Mouse (Mus musculus): ENCODE data around the gene Foxp1.

Gene Foxp1

GRCm38 (mm10) chr6:99441100-99441499, 81.4 kb downstream of the Foxp1 start:
- DNase-seq (ENCODE audit: low read depth, low spot score), result peak; percentile 49

DNA sequence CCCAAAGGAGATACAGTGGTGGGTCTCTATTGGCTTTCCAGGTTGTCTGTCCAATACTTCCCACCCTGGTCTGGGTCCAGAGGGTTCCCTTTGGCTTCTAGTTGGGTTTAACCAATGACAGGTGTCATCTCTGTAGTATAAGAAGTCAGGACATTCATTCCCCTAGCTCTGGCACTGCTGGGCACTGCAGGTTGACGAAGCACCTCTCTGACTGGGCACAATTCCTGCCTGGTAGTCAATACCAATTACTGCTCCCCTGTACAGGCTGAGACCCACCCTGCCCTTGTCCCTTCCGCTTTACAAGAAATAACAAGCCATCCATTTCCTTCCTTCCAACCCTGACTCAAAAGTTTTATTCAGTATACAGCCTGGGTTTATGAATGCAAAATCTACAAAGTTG, 81.9 kb downstream of the Foxp1 start:
- no peak for DNase-seq (ENCODE audit: low read depth, low spot score)

DNA sequence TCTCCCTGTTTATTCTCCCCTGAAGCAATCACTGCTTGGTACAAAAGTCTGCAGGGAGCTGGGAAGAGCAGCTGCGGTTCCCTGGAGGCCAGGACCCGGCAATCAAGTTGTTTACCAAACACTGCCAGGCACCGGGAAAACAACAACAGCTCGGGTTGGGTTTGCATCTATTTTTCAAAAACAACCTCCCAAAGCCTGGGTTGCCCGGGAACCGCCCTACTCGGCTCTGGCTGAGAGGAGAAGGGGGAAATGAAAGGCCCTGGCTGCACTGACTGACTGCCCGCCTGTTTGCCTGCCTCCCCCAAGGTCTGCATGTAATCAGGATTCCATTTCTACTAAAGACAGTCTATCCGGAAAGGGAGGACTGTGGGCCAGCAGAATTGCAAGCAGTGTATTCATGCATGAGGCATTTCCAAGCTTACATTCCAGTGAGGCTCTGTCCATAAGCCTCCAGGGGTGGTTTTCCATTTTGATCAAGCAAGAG, 82.6 kb downstream of the Foxp1 start:
- DNase-seq (ENCODE audit: low read depth, low spot score), result no peak

- DNase-seq (ENCODE audit: low read depth, low spot score), result no peak
These were observed 83.2 kb downstream of the Foxp1 start for GRCm38 (mm10) chr6:99439214-99439877.

DNA sequence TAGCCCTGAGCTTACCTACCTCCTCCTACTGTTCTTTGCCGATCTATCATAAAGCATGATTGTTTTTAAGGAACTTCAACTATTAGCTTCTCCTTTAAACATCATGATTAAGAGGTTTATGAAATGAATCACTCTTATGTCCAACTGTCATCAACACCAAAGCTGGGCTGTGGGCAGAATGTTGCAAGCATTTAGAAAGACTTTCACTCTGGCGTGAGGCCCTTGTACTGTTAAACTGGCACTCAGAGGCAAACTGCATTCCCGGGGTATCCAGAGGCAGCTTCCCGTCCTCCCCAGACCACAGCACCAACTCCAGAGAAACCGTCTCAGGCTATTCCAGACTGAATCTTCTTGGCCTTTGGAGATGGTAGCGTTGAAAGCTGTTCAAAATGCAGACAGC, 86.2 kb downstream of the Foxp1 start:
- DNase-seq (ENCODE audit: low read depth, low spot score), result no peak

GRCm38 (mm10) chr6:99435140-99435539, 87.4 kb downstream of the Foxp1 start:
- peak; percentile 72 for DNase-seq (ENCODE audit: low read depth, low spot score)

DNA sequence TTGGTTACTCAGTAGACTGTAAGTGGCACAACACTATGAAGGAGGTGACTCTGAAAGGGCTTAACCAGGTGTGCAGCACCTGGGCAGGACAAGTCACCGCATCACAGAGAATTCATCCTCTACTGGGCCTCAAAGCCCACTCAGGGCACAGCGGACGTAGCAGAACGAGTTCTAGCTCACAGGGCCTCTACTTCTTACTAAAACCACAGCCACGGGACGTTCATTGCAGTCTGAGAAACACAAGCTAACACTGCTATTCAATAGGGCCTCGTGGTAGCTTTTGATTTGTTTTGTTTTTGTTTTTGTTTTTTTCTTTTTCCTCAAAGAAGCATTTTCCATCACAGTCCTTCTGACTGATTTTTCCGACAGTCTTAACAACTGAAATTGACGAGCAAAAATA, 89.5 kb downstream of the Foxp1 start:
- peak; percentile 74 for DNase-seq (ENCODE audit: low read depth, low spot score)

GRCm38 (mm10) chr6:99431941-99432340, 90.6 kb downstream of the Foxp1 start:
- DNase-seq (ENCODE audit: low read depth, low spot score), result peak; percentile 74

GRCm38 (mm10) chr6:99430560-99430959, 92.0 kb downstream of the Foxp1 start:
- DNase-seq (ENCODE audit: low read depth, low spot score), result no peak

DNA sequence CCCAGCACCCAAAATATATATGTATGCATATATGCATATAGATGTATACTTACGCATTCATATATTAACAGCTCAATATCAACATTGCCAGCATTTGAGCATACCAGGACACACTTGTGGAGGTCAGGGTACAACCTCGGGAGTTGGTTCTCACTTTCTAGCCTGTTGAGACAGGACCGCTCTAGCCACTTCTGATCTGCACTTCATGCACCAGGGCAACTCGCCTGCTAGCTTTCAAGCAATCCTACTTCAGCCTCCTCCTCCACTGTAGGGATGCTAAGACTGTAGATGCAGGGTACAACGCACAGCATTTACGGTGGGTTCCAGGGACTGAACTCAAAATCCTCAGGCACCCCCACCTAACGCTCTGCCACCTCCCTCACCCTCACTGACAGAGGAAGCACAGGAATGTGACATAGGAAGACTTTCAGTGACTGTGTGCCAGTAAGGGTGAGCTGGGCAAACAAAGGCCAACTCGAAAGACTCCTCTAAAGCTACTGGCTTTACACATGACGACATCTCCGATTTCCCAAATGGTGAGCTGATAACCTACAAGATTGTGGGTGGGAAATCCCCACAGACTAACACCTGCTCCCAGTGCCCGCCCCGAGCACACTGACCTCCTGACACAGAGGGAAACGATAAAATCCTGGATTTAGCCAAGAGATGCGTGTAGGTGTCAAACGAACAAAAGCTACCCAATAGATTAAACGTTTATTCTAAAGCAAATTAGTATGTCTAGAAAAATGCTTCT, 93.0 kb downstream of the Foxp1 start:
- DNase-seq (ENCODE audit: low read depth, low spot score), result peak; percentile 47

DNA sequence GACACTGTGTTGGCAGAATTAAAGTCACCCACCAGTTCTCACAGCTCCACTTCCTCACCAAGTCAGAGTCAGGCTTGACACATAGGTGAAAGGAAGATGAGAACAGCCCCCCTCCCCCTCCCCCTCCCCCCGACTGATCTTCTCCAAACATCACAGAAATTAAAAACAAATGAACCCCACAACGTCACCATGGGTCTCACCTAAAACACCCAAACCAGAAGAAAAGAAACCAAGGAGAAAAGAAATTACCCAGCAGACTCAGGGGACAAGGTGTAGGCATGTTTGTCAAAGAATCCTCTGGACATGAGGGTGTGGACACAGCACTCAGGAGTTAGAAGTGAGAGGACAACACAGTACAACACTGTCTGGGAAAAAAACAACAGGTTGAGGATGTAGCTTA, 93.6 kb downstream of the Foxp1 start:
- DNase-seq (ENCODE audit: low read depth, low spot score), result peak; percentile 71

DNA sequence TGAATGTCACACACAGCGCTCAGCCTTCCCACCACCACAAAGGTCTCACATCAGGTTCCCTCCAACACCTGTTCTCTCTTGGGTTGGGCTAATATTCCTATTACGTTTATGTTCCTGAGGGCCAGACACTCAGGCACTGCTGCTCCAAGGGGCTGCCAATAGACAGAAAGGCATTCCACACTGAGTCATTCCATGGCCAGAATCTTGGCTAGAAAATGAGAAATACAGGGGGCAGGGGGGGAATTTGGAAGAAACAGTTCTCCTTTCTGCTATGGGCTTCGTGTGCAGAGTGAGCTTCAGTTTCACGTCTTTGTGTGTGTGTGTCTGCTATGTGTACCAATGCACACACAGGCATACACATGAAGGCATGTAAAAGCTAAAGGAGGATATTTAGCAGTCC, 95.2 kb downstream of the Foxp1 start:
- DNase-seq (ENCODE audit: low read depth, low spot score), result no peak

GRCm38 (mm10) chr6:99425044-99425443, 97.5 kb downstream of the Foxp1 start:
- no peak for DNase-seq (ENCODE audit: low read depth, low spot score)

DNA sequence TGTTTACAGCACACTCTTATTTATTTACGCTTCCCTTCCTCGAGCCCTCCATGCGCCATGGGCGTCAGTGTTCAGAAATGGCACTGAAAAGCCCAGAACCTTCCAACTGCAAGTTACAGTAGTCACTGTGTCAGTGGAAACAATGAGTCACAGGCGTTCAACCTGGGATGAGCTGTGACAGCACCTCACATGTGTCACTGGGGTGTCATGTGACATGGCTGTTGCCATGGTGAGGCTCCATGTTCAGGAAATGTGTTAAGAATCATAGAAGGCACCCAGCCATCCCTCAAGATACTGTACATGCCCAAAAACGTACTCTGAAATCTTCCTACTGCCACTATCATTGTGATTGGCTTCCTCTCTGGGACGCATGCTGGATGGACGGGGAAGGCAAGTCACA, 101.9 kb downstream of the Foxp1 start:
- peak; percentile 91 for DNase-seq (ENCODE audit: low read depth, low spot score)

DNA sequence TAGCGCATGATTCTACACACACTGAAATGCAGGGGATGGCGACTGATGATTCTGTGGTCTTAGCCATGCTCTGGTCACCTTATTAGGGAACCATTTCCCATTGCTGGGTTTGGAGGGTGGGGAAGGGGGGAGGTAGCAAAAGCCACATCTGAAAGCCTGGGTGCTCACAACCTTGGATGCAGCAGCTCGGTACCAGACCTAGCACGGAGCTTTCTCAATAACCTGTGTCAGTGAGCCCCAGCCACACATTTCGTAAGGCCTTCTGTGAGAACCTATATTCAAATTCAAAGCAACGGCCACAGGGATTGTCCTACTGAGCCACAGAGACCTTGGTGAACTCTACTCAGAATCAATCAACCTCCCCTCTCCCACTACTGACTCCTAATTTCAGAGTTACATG, 109.9 kb downstream of the Foxp1 start:
- no peak for DNase-seq (ENCODE audit: low read depth, low spot score)

- DNase-seq (ENCODE audit: low read depth, low spot score), result no peak
These were observed 112.9 kb downstream of the Foxp1 start for GRCm38 (mm10) chr6:99409602-99410001.

DNA sequence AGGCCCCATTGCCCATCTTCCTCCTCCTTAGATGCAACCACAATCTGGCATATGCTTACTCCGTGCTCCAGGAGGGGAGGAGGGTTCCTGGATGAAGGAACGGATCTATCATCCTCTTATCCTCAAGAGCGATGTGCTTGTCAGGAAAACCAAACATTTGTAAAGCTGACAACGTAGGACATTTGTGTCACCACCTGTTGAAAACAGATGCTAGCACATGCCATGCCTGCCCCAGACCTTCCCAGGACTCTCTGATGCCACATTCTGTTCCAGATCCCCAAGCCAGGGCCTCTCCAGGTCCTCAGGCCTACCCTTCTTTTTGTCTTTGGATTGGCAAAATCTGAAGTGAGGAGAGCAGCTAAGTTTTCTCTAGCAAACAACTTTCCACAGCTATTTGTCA, 113.6 kb downstream of the Foxp1 start:
- DNase-seq (ENCODE audit: low read depth, low spot score), result no peak

GRCm38 (mm10) chr6:99403755-99404390, 118.6 kb downstream of the Foxp1 start:
- DNase-seq (ENCODE audit: low read depth, low spot score), result peak; percentile 59

DNA sequence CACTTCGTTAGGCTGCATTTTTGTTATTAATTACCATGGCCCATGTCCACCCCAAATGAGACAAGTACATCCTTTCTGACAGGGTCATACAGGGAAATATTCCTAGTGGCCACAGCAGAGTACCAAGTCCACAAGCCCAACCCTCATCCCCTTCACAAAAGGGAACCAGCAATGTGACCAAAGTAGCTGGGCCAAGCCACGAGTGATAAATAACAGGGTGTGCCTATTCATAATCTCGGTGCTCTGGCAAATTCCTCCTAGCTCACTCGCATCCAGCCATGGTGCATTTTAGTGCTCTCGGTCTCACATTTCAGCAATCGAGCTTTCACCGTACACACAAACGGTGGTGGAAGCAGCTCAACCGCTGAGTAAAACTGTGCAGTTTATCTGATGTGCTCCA, 119.6 kb downstream of the Foxp1 start:
- DNase-seq (ENCODE audit: low read depth, low spot score), result peak; percentile 40

DNA sequence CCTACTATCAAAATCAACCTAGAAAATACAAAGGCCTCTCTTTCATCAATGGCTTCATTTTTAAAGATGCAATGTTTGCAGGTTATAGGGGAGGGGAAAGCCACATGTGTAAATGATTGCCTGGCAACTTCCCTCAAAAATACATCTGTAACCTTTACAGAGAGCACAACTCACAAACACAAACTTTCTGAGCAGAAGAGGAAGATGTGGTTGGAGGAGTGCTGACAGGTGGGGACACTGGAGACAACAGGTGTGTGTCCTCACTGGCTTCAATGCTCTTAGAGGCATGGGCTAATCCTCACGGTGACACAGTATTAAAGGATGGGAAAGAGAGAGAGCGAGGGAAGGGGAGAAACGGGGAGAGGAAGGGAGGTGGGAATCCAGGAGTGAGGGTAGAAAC, 120.2 kb downstream of the Foxp1 start:
- peak; percentile 45 for DNase-seq (ENCODE audit: low read depth, low spot score)

- DNase-seq (ENCODE audit: low read depth, low spot score), result peak; percentile 78
These were observed 120.7 kb downstream of the Foxp1 start for GRCm38 (mm10) chr6:99401801-99402200.

DNA sequence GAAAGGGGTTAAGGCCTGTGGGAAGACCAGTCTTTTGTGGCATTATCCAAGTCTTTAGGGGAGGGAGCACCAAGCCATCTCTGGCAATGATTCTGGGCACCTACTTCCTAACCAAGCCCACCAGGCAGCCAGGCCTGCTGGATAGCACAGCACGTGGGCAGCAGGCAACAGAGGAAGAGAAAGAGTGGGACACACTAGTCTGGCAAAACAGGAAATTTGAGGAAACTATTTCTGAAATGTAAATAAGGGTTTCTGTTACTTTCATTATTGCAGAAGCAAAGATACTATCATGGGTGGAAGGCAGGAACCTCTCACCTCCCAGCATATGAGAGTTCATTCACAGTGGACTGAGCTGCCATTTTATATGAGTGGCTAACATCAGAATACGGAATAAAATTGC, 121.3 kb downstream of the Foxp1 start:
- peak; percentile 55 for DNase-seq (ENCODE audit: low read depth, low spot score)

DNA sequence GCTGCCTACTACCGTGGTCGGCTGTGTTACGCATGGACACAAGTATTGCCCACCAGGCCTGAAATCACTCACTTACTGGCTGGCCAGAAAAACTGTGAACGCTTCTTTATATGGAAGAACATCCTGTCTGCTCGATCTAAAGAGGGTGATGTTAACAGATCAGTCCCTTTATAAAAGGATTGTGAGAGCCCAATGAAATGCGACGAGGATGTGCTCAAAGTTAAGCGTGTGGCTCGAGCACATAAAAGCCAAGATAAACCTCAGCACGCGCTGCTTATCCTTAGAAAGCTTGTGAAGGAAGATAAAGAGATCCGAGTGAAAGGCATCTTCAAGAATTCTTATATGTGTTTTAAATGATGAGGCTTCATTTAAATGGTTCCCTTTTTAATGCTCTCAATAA, 126.8 kb downstream of the Foxp1 start:
- DNase-seq (ENCODE audit: low read depth, low spot score), result peak; percentile 53

All from CD4-positive, CD25-positive, alpha-beta regulatory T cell, adult 2 months (primary cell).